Mouse (Mus musculus) frontal cortex, postnatal 25 days (tissue): ENCODE data around the gene Tmem150a.

ENCODE experiments used
- DNase-seq, 2 experiments: peaks; one replicate each; pipeline ENCODE4 v3.0.0; 2022; ENCODE audit warnings: low spot score in 2 of 2

The Tmem150a gene

DNA sequence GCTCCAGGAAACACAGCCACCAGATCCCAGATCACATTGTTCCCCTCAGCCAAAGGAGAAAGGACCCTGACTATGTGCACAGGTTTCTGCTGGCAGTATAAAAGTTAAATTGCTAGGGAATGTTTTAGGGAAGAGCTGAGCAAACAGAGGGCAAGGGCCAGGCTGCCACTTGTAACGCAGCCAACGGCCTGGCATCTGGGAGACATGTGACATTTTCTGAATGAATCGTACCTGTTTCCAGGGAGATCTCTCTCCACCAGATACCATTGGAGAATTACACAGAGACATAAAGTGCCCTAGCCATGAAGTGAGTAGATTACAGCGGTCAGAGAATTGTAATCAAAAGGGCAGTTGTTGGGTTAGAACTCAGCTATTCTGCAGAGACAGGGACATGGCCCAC is 17.9 kb downstream of the Tmem150a start:
- DNase-seq, result no peak

DNA sequence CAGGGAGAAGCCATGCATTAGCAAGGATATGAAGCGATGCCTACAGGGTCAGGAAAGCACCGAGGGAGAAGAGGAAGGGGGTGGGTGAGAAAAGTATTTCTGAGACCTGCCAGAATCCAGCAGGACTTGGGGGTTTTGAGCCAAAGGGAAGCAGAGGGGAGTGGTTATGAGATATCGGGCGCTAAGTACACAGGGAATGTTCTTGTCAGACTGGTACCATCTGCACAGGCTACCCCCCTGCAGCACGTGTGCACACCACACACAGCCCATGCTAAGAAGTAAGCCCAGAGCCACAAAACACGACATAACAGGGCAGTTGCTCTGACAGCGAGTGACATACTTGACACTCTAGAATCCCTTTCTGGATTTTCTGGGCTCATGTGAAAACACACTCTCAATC is 19.0 kb downstream of the Tmem150a start:
- DNase-seq, result no peak

DNA sequence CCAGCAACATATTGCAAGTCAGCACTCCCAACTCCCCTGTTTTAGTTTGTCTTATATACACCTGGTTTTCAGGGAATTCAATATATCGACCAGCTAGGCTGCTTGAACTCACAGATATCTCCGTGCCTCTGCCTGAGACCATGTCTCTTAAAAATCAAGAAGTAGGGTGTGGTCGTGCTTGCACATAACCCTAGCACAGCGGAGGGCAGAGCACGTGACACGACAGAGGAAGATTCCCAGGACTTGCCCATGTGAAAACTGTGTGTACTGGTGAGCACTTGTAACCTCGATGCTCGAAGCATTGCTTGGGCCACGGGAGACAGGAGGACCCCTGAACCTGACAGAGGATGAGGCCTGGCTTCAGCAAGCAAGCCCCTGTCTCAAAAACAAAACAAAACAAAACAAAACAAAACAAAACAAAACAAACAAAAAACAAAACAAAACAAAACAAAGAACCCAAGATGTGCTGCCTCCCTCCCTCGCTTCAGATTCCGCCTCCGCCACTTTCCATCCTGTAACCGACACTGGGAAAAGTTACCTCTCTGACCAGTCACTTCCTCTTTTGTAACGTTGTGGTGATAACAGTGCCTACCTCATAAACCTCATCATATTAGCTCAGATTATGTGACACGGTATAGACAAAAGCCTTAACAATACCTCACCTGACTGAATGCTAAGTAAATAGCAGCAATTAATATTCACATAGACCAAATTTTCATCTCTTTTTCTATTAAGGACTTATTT is 19.7 kb downstream of the Tmem150a start:
- DNase-seq, result no peak

GRCm38 (mm10) chr6:72378510-72379234 is 23.4 kb downstream of the Tmem150a start:
- no peak for DNase-seq

DNA sequence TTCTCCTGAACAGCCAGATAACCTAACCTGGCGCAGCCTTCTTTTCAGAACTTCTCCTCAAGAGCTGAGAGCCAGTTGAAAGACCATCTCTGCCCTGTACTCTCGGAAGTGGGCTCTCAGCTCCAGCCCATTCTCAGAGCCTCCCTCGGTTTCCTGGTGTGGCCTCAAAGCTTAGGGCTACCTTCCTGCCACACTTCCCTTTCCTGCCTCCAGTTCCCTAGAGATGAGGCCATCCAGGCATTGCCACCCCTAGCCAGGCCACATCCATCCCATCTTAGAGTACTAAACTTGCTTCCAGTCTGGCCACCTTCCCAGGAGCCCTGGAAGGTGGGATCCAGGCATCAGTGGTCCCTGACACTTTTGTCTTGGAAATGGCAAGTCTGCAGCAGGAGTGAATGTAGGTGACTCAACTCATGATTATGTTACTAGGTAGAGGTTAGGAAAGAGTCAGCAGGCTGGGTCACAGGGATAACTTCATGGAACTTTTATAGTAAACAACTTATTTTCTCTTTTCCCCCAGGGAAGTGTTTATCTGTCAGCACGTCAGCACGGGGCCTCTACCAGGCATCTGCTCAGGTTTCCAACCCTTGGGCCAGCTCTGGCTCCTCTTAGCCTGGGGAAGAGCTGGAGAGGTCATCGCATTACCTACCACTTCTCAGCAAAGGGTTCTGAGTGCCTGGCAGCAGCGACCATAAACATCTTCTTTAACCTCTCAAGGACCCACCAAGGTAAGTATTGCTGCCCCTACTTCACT is 24.3 kb downstream of the Tmem150a start:
- no peak for DNase-seq

GRCm38 (mm10) chr6:72380131-72380770 is 25.0 kb downstream of the Tmem150a start, which contains the start of gene Vamp5:
Gene Vamp5, minus strand, starts transcription at chr6:72380468.
- no peak for DNase-seq

DNA sequence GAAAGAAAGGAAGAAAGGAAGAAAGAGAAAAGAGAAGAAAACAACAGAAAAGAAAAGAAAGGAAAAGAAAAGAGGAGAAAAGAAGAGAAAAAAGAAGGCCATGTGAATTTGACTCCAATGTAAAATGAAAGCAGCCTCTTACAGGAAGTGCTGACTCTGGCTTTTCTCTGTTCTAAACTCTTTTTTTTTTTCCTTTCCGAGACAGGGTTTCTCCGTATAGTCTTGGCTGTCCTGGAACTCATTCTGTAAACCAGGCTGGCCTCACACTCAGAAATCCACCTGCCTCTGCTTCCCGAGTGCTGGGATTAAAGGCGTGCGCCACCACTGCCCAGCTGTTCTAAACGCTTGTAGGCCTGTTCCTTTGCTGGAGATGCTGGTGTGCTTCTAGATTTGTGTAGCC is 27.2 kb downstream of the Tmem150a start:
- DNase-seq, result no peak

- DNase-seq, result no peak
Measured at GRCm38 (mm10) chr6:72383142-72383820, 28.0 kb downstream of the Tmem150a start.

- DNase-seq, result no peak
Measured at GRCm38 (mm10) chr6:72383952-72384351, 28.7 kb downstream of the Tmem150a start.

GRCm38 (mm10) chr6:72385258-72385657 is 30.0 kb downstream of the Tmem150a start:
- no peak for DNase-seq

DNA sequence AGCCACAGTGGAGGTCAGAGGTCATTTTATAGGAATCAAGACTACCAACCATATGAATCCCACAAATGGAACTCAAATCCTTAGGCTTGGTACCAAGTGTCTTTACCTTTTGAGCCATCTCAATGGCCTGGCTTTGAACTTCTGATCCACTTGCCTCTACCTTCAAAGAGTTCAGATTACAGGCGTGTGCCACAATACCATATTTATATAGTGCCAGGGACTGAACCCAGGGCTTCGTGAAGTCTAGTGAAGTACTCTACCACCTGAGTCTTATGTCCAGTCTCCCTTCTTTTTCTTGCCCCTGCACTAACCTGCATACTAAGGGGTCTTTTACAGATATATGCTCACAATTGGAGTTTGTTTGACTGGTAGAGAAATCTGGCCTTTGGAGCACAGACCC is 31.3 kb downstream of the Tmem150a start:
- DNase-seq, result no peak

DNA sequence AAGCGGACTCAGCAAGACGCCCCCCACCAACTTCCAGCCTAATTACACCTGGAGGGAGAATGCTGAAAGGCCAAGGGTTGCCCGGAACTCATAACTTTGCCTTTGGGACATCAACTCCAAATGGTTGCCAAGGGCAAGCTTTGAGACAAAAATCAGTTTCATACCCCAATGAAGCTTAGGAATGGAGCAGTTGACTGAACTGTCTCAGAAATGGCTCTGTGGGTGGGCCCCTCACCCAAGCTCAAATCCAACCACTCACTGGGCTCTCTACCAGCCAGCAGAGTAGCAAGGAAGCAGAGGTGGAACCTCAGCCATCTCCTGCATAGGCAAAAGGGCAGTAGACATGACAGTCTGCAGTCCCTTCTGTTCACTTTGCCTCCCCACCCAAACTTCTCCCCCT is 32.6 kb downstream of the Tmem150a start:
- DNase-seq, result no peak

- DNase-seq, result no peak
Measured at GRCm38 (mm10) chr6:72388266-72388665, 33.0 kb downstream of the Tmem150a start.

DNA sequence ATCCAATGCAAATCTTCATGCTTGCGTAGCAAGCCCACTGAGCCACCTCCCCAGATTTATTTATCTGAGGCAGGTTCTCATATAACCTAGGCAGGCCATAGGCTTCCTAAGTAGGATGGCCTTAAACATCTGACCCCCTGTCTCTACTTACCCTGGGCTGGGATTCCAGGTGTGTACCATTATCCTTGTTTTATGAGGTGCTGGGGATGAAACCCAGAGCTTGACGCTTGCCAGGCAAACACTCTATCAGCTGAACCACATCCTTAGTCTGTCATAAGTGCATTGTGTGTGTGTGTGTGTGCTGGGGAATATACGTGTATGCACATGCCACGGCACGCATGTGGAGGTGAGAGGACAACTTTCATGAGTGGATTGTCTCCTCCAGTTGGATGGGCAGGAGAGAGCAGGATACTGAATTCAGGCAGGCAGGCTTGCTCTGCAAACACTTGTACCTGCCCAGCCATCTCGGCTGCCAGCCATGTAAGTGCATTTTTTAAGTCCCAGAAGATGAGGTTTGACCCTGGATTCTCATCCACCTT is 33.6 kb downstream of the Tmem150a start:
- DNase-seq, result no peak

GRCm38 (mm10) chr6:72389471-72389940 is 34.3 kb downstream of the Tmem150a start:
- DNase-seq, result no peak

DNA sequence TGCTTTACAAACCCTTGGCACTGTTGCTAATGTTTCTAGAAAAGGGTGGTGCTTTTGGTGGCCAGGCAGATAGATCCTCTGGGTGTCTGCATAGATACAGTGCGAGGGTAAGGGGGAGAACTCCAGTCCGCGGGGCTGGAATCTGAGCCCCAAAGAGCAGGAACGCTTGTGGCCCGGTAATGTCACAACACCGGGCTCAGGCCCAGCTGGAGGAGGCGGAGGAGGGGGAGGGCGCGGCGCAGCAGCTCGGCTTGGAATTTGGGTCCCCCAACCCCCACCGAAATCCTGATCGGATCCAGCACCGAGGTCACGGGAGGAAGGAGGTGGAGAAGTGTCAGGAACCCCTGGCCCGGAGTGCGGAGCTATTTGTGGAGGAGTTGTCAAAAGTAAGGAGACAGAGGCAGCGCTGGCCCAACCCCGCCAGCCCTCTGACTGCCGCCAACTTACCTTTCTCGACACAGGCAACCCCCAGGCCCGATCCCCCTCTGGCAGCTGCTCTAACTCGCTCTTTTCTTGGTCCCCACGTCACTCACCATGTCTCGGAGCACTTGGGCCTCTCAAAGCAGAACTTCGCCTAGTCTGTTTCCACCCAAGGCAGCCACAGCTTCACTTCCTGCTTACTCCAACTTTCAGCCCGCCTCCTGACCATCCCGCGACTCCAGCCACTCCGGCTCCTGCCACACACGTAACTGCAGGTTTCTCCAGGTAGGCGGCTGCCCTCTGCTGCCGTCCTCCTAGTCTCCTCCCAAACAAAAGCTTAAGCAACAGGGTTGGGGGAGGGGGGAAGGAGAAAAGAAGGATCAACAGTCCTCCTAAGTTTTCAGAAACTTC is 34.9 kb downstream of the Tmem150a start, which contains the start of gene Vamp8:
Gene Vamp8, minus strand, starts transcription at position 763 of the 831 bp plus-strand sequence.
- DNase-seq, result peak in 1 of 2 experiments; percentile 22

GRCm38 (mm10) chr6:72390795-72391521 is 35.7 kb downstream of the Tmem150a start:
- DNase-seq, result no peak

DNA sequence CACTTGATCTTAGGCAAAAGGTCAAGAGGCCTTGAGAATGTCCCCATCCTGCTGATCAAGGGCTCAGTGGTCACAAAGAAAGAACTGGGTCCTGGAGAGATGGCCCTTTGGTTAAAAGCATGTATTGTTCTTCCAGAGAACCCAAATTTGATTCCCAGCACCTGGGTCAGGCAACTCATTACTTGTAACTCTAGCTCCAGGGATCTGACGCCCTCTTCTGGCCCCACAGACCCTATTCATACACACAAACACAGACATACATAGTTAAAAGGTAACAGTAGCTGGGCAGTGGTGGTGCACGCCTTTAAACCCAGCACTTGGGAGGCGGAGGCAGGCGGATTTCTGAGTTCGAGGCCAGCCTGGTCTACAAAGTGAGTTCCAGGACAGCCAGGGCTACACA is 37.1 kb downstream of the Tmem150a start:
- DNase-seq, result no peak

GRCm38 (mm10) chr6:72396837-72397251 is 41.6 kb downstream of the Tmem150a start:
- no peak for DNase-seq
